Mouse (Mus musculus) heart, adult 2 months (tissue): Measurements from ENCODE around the gene Cyb5r1.

Source experiments
- CTCF ChIP-seq: fragments of 200-600 bp; IDR thresholded peaks from 2 replicates; pipeline ENCODE4 v1.8.1; 2022; ENCODE audit warnings: antibody characterized with exemption, mild to moderate bottlenecking, moderate library complexity
- EP300 ChIP-seq: fragments of 200-500 bp; IDR thresholded peaks from 2 replicates; pipeline ENCODE4 v1.6.1; 2011; ENCODE audit warnings: low read depth, low read length, control low read depth; ENCODE audit not compliant: insufficient read depth
- POLR2A ChIP-seq: fragments of 200-500 bp; IDR thresholded peaks from 2 replicates; pipeline ENCODE4 v1.6.1; 2011; ENCODE audit warnings: mild to moderate bottlenecking, low read depth, low read length, control low read depth; ENCODE audit not compliant: insufficient read depth

DNA sequence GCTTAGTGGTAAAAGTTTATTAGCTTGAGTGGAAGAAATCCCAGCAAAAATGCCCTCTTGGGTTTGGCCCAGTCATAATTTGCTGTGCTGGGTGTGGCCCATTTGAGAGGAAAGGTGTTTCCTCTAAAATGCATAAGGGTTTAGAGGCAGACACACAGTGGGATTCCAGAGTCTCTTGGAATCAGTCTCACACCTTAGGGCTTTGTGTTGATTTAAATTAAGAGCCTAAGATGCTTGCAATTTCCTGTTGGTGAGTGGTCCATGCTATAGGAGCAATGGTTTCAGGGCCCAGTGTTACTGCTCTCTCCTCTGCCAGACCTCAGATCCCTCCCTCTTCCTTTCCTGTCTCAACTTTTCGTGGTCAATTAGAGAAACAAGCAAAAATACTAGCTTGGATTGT lies 13.8 kb downstream of the Cyb5r1 start:
- no peak for TF ChIP-seq CTCF
- TF ChIP-seq POLR2A, result no peak
- no peak for TF ChIP-seq EP300
